Mouse (Mus musculus): ENCODE measurements around the gene Abcc5.

DNA sequence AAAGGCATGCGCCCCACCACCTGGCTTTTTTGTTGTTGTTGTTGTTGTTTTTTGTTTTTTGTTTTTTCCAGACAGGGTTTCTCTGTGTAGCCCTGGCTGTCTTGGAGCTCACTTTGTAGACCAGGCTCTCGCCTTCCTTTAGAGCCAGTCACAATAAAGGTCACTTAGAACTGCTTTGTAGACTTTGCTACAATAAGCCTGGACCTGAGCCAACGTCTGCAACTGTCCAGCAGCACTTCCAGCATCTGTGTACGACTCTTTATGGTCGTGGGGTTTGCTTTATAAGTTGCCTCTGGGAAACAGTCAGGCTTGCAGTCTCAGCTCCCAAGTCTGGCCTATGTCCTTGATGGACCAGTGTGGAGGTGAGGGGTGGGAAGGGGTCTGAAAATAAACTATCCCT lies 45.2 kb downstream of the Abcc5 start:
- TF ChIP-seq CTCF (IDR thresholded peaks at IDR 0.05; ENCODE audit: low read depth, low read length) (no peak), POLR2A (IDR thresholded peaks at IDR 0.05; ENCODE audit: insufficient read depth, low read length) (no peak)
